Mouse (Mus musculus): ENCODE measurements around the gene 1110008P14Rik.

DNA sequence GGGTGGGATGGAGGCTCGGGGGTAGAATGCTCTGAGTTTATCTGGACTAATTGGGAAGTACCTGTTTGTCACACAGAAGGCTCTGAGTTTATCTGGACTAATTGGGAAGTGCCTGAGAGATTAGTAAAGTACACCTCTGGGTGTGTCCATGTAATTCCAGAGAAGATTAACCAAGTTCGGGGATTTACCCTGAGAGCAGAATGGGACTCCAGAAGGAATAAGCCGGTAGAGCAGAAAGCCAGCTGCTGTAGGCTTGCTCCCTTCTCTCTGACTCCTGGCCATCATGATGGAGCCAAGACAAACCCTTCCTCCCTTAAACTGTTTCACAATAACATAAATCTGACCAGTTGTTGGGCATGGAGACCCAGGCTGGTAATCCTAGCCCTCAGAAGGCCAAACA is 43.1 kb upstream of the 1110008P14Rik start:
- TF ChIP-seq CTCF (IDR thresholded peaks at IDR 0.05; ENCODE audit: control insufficient read depth, insufficient read depth, low read length) (no peak), POLR2A (IDR thresholded peaks at IDR 0.05; ENCODE audit: borderline replicate concordance, control insufficient read depth, low read depth, low read length) (no peak)
